Comparison of ENCODE assay signal across 9 mouse cellular contexts in the genomic region with DNA sequence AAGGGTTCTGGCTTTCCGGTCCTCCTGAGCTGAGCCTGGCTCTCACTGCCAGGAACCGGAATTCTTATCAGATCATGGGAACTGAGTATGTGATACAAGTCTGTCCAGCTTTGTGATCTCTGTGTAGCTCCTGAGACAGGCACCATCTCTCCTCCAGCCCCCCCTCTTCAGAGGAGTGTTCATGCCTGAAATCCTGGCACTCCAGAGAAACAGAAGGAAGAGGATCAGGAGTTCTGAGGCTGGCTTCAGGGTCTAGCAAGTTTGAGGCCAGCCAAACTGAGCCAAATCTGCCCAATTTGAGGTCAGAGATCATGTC.
DNase-seq lines count a peak whose midpoint lies in the region; ATAC-seq lines count a peak whose summit lies in the region.
"Had no signal": no experiment of that assay in that cellular context is flagged by ENCODE, and none has a peak within 500 bp of the region (broad histone marks: within the 10 kb centered on the region; RNA-seq: fewer than 3 reads in every experiment).

No protein-coding gene starts in this region.

- H3K27me3 ChIP-seq in heart, embryonic 13.5 days (replicated peaks): no peaks in the 10 kb centered on the region
- H3K27me3 ChIP-seq in midbrain, embryonic 10.5 days (ENCODE audit: low read depth, poor library complexity, severe bottlenecking): no peaks in the 10 kb centered on the region; the same call in 1 of the 2 replicates
- H3K27me3 ChIP-seq in midbrain, embryonic 11.5 days (ENCODE audit: control insufficient read depth, insufficient read depth, low read length): no peaks in the 10 kb centered on the region
- no peaks in the 10 kb centered on the region for H3K27me3 ChIP-seq in hindbrain, embryonic 15.5 days
- H3K27me3 ChIP-seq in stomach, embryonic 16.5 days (ENCODE audit: control insufficient read depth, insufficient read depth, low read length): no peaks in the 10 kb centered on the region

- H3K9ac ChIP-seq in heart, embryonic 13.5 days: no peak overlapping the region
- no peak overlapping the region for H3K9ac ChIP-seq in midbrain, embryonic 11.5 days (ENCODE audit: low read length)
- no peak overlapping the region for H3K9ac ChIP-seq in hindbrain, embryonic 15.5 days
- no peak overlapping the region for H3K9ac ChIP-seq in stomach, embryonic 16.5 days (ENCODE audit: low read length)

- WGBS in heart, embryonic 13.5 days: 29% methylated on average over 2 of the region's 2 CpGs
- 91% methylated on average over 2 of the region's 2 CpGs for WGBS in midbrain, embryonic 10.5 days
- 82% methylated on average over 2 of the region's 2 CpGs for WGBS in midbrain, embryonic 11.5 days
- WGBS in hindbrain, embryonic 15.5 days: 53% methylated on average over 2 of the region's 2 CpGs
- whole genome bisulfite sequencing in stomach, embryonic 16.5 days: 46% methylated on average over 2 of the region's 2 CpGs

- no peak for ATAC-seq in heart, embryonic 13.5 days (ENCODE audit: extremely low read depth, insufficient number of reproducible peaks, low FRiP score, low TSS enrichment)
- ATAC-seq in midbrain, embryonic 11.5 days (ENCODE audit: low FRiP score): no peak
- peak; percentile 62 for ATAC-seq in hindbrain, embryonic 15.5 days (ENCODE audit: low FRiP score, low read depth)
- ATAC-seq in stomach, embryonic 16.5 days (ENCODE audit: insufficient read depth, low FRiP score): no peak

- no peak for DNase-seq in heart, adult 8-10 months (ENCODE audit: low spot score)
- DNase-seq in midbrain, embryonic 10.5 days (ENCODE audit: low spot score): no peak
- no peak for DNase-seq in midbrain, embryonic 11.5 days (ENCODE audit: low spot score, missing footprints)
- no peak for DNase-seq in left cerebral cortex, adult 11 months (ENCODE audit: low spot score)
- DNase-seq in frontal cortex, adult 2 months (ENCODE audit: extremely low spot score in 1 of 2, low spot score in 1 of 2): no peak

- peaks cover 15% of the 10 kb centered on the region for H3K4me1 ChIP-seq in heart, embryonic 13.5 days
- peaks cover 11% of the 10 kb centered on the region for H3K4me1 ChIP-seq in midbrain, embryonic 10.5 days
- H3K4me1 ChIP-seq in midbrain, embryonic 11.5 days (ENCODE audit: control insufficient read depth, insufficient read depth, low read length): peaks cover 6% of the 10 kb centered on the region; the same call in 1 of the 2 replicates
- H3K4me1 ChIP-seq in hindbrain, embryonic 15.5 days (replicated peaks): peaks cover 8% of the 10 kb centered on the region
- no peaks in the 10 kb centered on the region for H3K4me1 ChIP-seq in stomach, embryonic 16.5 days (ENCODE audit: control insufficient read depth, insufficient read depth, low read length)

- peak overlapping the region; percentile 62 for H3K27ac ChIP-seq in heart, embryonic 13.5 days (replicated peaks)
- peak overlapping the region; percentile 71 for H3K27ac ChIP-seq in midbrain, embryonic 10.5 days (replicated peaks)
- no peak overlapping the region for H3K27ac ChIP-seq in midbrain, embryonic 11.5 days (ENCODE audit: low read depth, low read length)
- peak overlapping the region; percentile 59 for H3K27ac ChIP-seq in hindbrain, embryonic 15.5 days (replicated peaks)
- H3K27ac ChIP-seq in stomach, embryonic 16.5 days (ENCODE audit: low read length): peak overlapping the region; percentile 76
- H3K27ac ChIP-seq: left cerebral cortex, adult 2 months had no signal

- peak overlapping the region; percentile 49 for H3K4me2 ChIP-seq in heart, embryonic 13.5 days
- no peak overlapping the region for H3K4me2 ChIP-seq in midbrain, embryonic 11.5 days
- no peak overlapping the region; the same call in 1 of the 2 replicates for H3K4me2 ChIP-seq in hindbrain, embryonic 15.5 days
- no peak overlapping the region for H3K4me2 ChIP-seq in stomach, embryonic 16.5 days (ENCODE audit: low read depth, low read length)

- H3K36me3 ChIP-seq in heart, embryonic 13.5 days: no peaks in the 10 kb centered on the region
- no peaks in the 10 kb centered on the region for H3K36me3 ChIP-seq in midbrain, embryonic 10.5 days
- H3K36me3 ChIP-seq in midbrain, embryonic 11.5 days (ENCODE audit: control insufficient read depth, insufficient read depth, low read length): no peaks in the 10 kb centered on the region
- H3K36me3 ChIP-seq in hindbrain, embryonic 15.5 days: no peaks in the 10 kb centered on the region
- no peaks in the 10 kb centered on the region for H3K36me3 ChIP-seq in stomach, embryonic 16.5 days (ENCODE audit: control insufficient read depth, insufficient read depth, low read length)

- no peaks in the 10 kb centered on the region for H3K9me3 ChIP-seq in heart, embryonic 13.5 days
- H3K9me3 ChIP-seq in midbrain, embryonic 10.5 days (replicated peaks): no peaks in the 10 kb centered on the region; the same call in 1 of the 2 replicates
- no peaks in the 10 kb centered on the region for H3K9me3 ChIP-seq in midbrain, embryonic 11.5 days (ENCODE audit: control insufficient read depth, low read length)
- no peaks in the 10 kb centered on the region for H3K9me3 ChIP-seq in hindbrain, embryonic 15.5 days
- H3K9me3 ChIP-seq in stomach, embryonic 16.5 days (replicated peaks; ENCODE audit: control insufficient read depth, low read length): no peaks in the 10 kb centered on the region

- H3K4me3 ChIP-seq in heart, embryonic 13.5 days: no peak overlapping the region
- no peak overlapping the region for H3K4me3 ChIP-seq in midbrain, embryonic 10.5 days
- H3K4me3 ChIP-seq in midbrain, embryonic 11.5 days (ENCODE audit: low read depth, low read length): no peak overlapping the region
- no peak overlapping the region for H3K4me3 ChIP-seq in hindbrain, embryonic 15.5 days
- H3K4me3 ChIP-seq in stomach, embryonic 16.5 days (replicated peaks; ENCODE audit: low read length): no peak overlapping the region
- H3K4me3 ChIP-seq: left cerebral cortex, adult 2 months had no signal
